Mouse (Mus musculus) hindlimb bud, embryonic 11.5 days (tissue): ENCODE data around the gene Akr1d1.

Experiments used
- DNase-seq: peaks from one replicate; pipeline ENCODE4 v3.0.0-alpha.2; 2012; ENCODE audit warnings: low read depth, low spot score; ENCODE audit errors: extremely low spot score

The Akr1d1 gene

GRCm38 (mm10) chr6:37529940-37530339 is at the start of gene Akr1d1:
TSS of gene Akr1d1 (plus strand) at chr6:37530173.
- no peak for DNase-seq

DNA sequence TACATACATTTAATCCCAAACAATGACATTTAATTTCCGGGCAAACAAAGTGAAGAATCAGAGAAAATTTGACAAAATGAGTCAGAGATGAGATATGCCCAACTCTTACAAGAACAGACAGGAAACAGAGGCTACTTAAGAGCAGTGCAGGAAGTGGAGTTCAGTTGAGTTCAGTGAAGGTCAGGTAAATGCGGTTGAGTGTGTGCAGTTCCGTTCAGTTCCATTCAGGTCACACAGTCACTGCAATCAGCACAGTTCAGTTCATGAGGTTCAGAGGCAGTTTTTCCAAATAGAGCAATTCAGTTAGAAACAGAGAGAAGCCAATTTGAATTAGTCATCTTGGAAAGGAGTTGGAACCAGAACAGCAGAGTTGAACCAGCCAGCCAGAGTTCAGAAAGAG is 48.8 kb upstream of the Akr1d1 start:
- no peak for DNase-seq

GRCm38 (mm10) chr6:37483262-37483661 is 46.7 kb upstream of the Akr1d1 start:
- no peak for DNase-seq

DNA sequence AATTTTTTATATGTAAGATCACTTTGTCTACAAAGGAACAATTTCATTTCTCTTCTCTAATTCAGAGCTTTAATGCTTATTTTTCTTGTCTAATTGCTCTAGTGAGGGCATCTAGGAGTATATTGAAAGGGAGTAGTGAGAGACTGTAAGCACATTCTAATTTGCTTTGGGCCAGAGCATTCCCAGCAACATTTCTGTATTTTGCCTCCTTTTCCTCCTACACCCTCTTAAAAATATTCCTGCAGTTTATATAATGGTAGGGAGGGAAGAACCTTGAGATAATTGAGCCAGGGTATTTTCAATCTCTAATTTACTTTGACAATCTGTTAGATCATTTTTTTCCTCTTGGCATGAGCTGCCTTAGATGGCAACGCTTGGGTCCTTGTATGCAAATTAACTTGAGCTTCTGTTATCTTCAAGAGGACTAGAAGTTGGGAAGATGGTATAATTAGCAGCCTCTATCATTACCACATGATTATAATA is 45.3 kb upstream of the Akr1d1 start:
- no peak for DNase-seq

DNA sequence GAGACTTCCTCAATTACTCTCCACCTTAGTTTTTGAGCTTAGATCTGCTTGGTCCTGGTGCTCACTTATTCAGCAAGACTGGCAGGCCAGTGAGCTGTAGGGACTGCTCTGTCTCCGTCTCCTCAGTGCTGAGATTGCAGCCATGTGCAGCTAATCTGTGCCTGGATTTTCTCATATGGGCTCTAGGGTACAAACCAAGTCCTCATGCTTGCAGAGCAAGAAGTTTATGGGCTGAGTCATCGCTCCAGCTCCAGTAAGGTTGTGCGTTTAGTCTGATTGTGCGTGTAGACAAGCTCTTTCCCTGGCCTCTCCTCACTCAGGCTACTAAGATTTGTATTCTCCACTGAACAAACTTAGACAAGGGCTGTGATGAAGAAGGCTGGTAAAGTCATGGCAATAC is 43.5 kb upstream of the Akr1d1 start:
- no peak for DNase-seq

GRCm38 (mm10) chr6:37492241-37492640 is 37.7 kb upstream of the Akr1d1 start:
- DNase-seq = no peak

- DNase-seq = no peak
Observed at GRCm38 (mm10) chr6:37494957-37495356, 35.0 kb upstream of the Akr1d1 start.

- no peak for DNase-seq
Observed at GRCm38 (mm10) chr6:37496866-37497265, 33.1 kb upstream of the Akr1d1 start.

DNA sequence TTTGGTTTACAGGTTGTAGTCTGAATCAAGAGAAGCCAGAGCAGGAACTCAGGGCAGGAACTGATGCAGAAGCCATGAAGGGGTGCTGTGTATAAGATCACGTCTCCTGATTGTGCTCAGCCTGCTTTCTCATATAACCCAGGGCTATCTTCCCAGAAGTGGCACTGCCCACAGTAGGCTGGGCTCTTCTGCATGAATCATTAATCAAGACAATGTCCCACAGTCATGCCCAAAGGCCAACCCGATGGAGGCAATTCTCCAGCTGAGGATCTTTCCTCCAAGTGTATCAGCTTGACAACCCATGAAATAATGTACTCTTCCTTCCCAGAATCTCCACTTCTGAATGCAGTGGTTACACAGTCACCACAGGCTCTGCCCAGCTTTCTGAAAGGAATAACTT is 24.4 kb upstream of the Akr1d1 start:
- no peak for DNase-seq

DNA sequence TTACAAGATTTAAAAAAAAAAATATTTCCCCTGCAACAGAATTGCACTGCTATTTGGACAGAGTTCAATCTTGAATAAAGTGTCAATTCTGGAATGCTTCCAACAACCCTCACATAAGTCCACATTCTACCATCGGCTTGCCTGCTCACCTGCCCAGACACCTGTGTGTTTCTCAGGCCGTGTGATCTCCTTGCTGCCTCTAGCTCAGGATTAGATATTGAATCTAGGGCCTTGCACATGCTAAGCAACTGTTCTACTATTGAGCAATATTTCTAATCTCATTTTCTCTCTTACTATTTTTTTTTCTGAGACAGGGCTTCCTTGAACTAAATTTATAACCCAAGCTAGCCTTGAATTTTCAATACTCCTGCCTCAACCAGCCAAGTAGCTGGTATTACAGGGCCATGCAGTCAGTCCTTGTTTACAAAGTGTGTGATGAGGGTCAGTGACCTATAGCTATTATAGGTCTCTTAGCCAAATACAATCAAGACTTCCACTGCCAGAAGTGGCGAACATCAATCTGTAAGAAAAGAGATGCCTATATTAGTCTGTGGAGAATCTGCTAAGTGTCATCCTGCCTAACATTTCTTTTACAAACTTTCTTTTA is 23.0 kb upstream of the Akr1d1 start:
- no peak for DNase-seq

GRCm38 (mm10) chr6:37510786-37511185 is 19.2 kb upstream of the Akr1d1 start:
- DNase-seq = no peak

DNA sequence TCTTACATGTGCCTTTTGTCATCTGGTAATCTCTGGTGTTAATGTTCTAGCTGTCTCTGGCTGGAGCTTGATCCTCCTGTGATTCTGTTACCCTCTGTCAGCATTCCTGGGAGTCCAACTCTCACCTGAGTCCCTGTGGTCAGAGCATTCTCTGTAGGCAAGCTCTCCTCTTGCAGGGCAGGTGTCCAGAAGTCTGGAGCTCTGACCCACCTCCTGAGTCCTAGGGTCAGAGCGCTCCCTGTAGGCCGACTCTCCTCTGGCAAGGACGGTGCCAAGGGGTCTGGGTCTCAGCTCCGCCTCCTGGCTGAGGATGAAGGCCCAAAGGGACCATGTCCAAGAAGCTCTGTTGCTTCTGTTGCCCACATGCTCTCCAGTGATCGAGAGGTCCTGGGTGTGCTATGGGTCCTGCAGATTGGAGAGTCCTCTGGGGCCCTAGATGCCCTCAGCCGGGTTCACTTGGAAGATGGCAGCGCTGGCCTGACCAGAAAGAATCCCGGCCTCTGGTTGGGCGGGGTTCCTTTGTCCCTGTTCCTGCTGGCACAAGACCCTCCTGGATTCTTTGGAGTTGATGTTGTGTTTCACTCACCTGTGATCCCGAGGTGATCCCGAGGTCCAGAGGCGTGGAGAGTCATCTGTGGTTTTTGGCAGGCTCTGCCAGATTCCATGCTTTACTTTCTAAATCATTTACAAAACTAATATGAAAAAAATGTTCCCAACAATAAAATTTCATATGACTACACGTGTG is 9.2 kb upstream of the Akr1d1 start:
- no peak for DNase-seq

- no peak for DNase-seq
Observed at GRCm38 (mm10) chr6:37532036-37532435, 2.1 kb downstream of the Akr1d1 start.

GRCm38 (mm10) chr6:37536831-37537230 is 6.9 kb downstream of the Akr1d1 start:
- DNase-seq = no peak

- no peak for DNase-seq
Observed at GRCm38 (mm10) chr6:37537801-37538200, 7.8 kb downstream of the Akr1d1 start.

DNA sequence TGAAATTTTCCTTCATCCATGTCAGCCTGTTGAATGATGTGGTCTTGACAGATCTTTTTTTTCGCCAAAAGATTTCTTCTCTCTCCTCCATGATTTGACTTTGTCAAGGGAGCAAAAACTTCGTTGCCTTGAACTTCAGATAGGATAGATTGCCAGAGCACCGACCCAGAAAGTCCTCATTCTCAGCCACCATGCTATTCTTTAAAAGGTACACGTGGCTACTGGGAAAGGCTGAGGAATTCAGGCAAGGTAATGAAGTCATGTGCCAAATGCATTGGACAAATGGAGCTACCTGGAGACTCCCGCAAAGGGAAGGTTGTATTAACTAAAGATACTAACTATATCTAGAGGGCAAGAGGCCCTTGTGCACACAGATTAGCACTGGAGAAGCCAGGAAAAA is 8.8 kb downstream of the Akr1d1 start:
- no peak for DNase-seq

- no peak for DNase-seq
Observed at GRCm38 (mm10) chr6:37539403-37539802, 9.4 kb downstream of the Akr1d1 start.

GRCm38 (mm10) chr6:37540113-37540512 is 10.1 kb downstream of the Akr1d1 start:
- no peak for DNase-seq

DNA sequence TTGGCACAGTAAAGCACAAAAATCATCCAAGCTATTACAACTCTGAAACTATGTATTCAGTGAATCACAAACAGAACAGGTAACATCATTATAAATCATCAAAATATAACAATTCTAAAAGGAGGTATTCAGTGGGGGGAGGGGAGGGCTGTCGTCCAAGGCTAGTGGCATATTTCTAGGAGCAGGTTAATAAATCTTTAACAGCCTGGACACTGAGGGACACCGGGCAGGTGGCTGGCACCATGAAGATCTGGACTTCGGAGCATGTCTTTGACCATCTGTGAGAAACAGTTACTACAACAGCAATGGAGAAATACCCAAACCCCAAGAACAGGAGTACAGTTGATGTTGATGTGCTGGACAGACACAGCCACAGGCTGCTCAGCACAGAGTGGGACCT is 11.2 kb downstream of the Akr1d1 start:
- no peak for DNase-seq

GRCm38 (mm10) chr6:37542145-37542544 is 12.2 kb downstream of the Akr1d1 start:
- DNase-seq = no peak

DNA sequence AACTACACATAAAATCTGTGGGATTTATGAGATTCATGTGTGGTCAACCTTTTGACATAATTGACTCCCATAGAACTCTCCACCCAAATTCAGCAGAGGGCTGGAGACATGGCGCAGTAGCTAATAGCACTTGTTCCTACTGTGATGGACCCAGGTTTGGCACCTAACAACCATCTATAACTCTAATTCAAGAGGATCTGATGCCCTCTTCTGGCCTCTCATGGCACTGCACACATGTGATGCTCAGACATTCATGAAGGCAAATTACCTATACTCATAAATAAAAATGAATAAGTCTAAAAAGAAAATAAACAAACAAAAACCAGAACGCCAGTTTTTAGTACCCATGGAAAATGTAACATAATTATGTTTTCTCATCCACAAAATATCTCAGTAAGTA is 22.8 kb downstream of the Akr1d1 start:
- DNase-seq = no peak

DNA sequence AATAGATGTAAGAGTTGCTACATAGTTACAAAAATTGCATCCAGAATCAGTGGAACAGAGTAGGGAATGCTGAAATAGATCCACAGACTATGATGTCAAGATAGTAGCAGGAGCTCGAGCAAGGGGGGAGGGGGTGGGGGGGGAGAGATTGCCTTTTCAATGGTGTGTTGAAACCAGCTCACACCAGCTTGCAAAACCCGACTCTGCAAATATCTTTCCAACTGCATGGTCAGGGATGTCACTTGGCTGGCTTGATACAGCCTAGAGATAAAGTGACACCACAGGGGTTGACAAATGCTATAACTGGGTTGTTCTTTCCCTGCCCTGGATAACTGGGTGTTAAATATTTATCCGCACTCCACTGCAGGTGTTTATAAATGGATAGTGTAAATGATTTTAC is 24.0 kb downstream of the Akr1d1 start:
- no peak for DNase-seq

DNA sequence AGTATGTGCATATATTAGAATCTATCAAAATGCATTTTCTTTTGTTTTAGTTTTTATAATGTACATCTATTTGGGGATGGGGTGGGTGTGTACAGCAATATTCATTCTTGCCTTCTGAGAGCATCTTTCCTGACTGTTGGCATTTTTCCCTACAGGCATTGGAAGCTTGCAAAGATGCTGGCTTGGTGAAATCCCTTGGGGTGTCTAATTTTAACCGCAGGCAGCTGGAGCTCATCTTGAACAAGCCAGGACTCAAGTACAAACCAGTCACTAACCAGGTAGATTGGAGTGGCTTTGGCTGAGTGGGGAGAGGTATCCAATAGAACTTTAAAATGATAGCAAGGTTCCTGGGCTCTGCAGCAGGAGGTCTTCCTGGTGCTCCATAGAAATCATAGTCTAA is 24.4 kb downstream of the Akr1d1 start:
- no peak for DNase-seq
